Mouse (Mus musculus) frontal cortex, postnatal 10 days (tissue): ENCODE results near the gene Smim5.
A peak's percentile ranks its signal among the peaks of the same experiment; 100 is the strongest.

Experiments used
- DNase-seq, 2 experiments: peaks; one replicate each; pipeline ENCODE4 v3.0.0; 2022; ENCODE audit warnings: low spot score in 2 of 2, mixed read lengths in 1 of 2

The Smim5 gene

DNA sequence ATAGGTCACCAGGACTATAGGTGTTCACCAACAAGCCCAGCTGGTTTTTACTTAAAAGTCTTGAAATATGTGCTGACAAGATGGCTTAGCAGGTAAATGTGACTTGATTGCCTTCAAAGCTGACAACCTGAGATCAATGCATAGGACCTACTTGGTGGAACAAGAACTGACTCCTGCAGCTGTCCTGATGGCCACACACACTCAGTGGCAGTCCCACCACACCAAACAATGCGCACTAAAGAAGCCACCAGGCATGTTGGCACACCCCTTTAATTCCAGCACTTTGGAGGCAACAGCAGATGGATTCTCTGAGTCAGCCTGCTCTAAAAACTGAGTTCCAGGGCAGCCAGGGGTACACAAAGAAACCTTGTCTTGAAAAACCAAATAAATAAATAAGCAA, 22.2 kb downstream of the Smim5 start:
- no peak for DNase-seq

DNA sequence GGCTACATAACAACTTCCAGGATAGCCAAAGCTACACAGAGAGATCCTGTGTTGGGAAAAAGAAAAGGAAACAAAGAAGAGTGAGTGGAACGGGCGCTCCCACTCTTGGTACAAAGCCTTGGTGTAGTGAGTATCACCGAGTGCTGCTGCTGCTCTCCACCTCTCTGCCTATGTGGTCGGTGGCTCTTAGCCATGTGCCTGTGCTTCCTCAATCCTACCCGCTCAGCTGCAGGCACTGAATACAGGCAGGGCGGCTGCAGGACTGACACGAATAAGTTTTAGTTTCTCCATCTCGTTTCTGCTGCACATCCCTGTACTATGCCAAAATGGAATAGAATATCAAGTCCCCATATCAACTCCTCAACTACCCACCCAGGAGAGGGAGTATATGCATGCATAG, 29.3 kb downstream of the Smim5 start:
- DNase-seq: no peak

DNA sequence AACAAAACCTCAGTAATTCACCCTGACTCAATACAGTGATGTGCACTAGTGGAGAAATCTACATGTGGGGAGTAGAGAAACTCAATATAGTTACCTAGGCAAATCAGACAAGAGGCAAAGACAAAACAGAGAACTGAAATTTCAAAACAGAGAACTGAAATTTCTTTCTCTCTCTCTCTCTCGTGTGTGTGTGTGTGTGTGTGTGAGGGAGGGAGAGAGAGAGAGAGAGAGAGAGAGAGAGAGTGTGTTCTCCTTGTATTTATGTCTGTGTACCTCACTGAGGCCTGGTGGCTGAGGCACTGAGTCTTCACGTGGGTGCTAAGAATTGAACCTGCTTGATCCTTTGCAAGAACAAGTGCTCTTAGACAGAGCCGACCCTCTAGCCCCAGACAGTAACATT, 30.1 kb downstream of the Smim5 start:
- DNase-seq: no peak

DNA sequence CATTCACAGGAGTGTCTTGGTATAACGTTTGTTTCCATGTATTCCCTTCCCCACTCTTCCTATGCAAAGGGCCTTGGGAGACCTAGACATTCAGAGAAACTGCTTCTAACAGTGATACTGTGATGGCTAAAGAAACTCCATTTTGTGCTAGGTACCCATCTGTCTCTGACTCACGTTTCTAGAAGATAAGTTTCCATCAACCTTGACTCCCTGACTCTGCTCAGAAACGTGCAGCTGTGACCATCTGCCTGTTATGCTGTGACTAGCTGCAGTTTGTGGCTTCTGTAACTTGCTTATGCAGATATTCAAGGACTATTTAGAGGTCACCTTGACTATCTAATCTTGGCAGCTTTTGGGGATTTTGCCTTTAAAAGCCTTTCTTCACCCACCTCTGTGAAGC, 31.5 kb downstream of the Smim5 start:
- no peak for DNase-seq

DNA sequence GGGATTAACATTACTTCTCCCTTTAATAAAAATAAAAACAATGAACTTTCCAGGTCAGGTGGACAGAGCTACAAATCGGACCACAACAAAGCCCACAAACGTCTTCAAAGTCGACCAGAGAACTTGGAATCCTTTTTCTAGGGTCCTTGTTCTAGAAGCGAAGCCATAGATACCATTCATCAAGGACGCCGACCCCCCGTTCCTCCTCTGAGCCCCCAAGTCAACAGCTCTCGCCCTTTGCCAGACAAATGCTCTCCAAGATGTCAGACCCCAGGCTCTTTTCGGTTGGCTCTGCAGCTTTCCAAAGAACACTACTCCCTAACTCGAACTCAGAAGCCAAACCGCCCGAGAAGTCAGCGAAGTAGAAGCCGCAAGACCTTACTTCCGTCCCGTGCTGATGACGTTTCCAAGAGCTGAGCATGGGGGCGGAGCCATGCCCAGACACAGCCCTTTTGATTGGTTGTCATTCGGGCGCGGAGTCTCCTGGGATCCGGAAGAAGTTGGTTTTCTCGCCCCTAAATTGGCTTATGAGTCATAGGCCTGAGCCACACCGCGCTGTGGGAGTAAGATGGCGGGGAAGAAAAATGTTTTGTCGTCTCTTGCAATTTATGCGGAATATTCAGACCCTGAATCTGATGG, 33.5 kb downstream of the Smim5 start, which contains the start of the genes Sap30bp and Recql5:
Gene Sap30bp, plus strand, starts transcription at position 175 of the 639 bp plus-strand sequence.
Gene Recql5, minus strand, starts transcription at position 370 of the 639 bp plus-strand sequence.
- DNase-seq: peak; percentile 96 to 98

DNA sequence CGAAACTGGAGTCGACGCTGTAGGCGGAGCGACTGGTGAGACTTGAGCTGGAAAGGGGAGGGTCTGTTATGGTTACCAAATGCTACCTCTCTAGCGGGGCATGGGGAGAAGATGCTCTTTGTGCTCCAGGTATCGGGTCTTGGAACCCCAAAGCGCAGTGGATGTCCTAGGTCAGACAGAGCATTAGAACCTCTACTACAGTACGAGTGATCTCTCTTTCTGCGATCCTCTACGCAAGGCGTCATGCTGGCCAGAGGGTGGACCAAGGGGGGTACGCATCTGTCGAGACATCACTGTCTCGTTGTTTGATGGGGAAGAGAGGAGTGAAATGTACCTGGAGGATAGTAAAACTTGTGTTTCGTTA, 34.0 kb downstream of the Smim5 start:
- no peak for DNase-seq

DNA sequence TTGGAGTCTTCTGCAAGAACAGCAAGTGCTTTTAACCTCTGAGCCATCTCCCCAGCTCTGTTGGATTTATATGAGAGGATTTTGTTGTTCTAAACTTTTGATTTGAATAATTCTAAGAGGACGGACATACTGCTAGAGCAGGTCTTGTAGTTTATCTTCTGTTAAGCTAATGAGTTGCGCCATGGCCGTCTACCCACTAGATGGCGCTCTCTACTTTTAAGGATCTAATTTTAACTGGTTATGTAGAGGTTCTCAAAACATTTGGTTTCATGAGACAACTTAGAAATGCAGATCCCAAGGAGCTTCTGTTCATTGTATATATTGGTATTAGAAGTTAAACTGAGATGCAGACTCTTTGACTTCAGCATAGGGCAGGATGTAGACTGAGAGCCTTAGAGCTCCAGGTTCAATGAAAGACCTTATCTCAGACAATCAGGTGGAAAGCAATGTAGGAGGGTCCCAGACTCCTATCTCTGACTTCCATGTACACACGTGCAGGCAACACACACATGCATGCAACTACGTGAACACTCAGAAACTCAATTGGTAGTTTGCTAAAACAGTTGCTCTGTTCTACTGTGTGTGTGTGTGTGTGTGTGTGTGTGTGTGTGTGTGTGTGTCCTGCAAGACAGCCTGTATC, 40.0 kb downstream of the Smim5 start:
- DNase-seq: peak in 1 of 2 experiments; percentile 50

DNA sequence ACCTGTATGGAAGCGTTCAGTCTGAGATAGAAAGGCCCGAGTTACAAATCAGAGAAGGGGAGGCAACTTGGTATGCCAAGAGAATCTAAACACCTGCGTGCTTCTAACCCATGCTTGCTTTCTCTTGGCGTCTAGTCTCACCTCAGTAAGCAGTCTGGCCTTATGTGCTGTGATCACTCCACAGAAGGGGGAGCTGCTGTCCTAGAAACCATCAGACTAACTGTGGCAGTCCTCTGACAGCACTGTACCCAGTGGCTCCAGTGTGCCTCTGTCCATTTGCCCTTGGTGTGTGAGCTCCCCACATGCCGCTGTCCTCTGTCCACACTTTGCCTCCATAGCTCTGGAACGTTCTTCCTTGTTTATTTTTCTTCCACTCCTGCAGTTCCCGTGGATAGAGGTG, 42.2 kb downstream of the Smim5 start:
- no peak for DNase-seq

DNA sequence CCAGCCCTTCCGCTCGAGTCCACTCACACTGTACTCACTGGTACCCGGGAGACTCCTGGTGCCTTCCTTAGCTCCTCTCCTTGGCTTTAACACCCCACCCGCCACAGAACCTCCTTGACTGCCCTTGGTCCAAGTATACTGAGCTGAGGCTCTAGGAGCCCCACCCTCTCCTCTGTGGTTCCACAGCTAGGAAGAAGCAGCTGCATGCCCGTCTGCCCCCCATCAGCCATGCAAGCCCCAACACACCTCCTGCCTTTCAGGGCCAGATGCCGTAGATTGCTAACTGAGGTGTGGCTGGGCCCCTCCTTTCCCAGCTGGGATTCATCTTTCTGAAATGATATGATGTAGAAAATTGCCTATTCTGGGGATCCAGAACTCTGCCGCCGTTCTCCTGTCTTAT, 45.5 kb downstream of the Smim5 start:
- no peak for DNase-seq

DNA sequence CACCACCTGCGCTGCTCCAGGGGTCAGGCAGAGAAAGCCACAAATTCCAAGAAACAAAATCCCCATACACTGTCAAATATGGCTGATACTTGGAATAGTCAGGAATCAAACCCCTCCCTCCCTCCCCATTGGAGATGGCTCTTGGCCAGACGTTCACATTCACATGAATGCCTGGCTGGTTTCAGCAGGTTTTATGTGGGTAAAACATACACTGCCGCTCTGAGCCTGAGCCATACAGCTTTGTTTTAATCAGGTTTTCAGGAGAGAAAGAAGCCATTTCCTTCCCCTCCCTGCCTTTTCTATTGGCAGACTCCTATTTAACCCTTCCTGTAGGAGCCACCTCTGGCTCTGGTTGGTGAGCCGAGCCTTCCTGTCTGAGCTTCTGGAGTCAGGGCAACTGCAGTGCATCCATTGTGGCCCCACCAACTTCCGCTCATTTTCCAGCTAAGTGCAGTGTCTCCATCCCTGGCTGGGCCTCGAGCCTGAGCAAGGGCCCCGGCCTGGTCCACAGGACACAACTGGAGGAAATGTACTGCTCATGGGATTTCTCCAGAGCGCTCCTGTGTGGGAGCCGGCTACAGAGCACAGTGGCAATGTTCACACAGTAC, 46.6 kb downstream of the Smim5 start:
- no peak for DNase-seq

DNA sequence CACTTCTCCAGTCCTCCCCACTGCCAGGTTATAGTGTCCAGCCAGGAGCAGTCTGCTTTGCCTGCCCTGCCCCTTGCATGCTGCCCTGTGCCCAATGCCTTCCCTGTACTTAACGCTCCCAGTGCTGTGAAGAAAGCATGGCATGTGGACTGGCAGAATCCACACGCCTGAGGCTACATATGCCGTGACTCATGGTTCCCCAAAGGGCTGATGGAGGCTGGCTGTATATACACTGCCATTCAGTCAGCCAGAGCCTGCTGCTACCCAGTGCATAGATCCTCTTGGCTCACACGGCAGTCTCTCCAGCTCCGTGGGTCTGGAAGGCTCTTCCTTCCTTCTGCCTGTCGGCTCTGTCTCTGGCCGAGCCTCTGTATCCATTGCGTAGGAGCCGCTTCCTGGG, 48.5 kb downstream of the Smim5 start:
- DNase-seq: no peak

DNA sequence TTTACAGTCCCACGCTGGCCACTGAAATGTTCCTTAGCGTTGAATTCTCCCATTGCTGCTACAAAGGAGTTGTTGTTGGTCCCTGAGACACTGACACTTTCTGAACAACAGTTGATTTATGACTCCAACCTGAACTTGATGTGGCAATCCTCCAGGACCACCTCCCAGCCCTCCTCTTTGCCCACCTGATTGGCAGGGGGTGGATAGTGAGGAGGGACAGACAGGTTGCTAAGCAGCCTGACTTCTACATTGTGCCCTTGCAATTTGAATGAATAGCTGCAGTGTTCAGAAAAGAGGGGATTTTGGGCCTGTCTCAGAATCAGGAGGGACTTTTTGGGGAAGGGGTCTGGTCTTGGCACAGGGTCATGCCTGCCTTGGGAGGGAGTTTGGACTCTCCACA, 51.0 kb downstream of the Smim5 start:
- DNase-seq: no peak

DNA sequence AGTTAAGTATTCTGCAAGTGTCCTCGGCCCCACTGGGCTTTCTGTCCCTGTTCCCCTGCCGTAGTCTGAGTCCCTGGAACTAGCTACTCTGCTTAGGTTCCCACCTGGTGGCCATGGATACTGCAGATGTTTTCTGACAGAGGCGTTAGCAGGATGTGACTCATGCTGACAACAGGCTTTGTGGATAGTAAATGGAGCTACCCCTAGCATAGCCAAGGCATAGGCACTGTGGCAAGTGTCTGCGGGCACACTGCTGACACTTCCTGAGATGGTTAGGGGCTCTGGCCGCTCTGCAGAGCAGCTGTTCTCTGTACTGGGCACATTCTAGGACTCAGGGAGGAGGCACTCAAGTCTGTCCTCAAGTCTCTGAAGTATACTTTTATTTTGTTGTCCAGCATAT, 54.9 kb downstream of the Smim5 start:
- DNase-seq: no peak

DNA sequence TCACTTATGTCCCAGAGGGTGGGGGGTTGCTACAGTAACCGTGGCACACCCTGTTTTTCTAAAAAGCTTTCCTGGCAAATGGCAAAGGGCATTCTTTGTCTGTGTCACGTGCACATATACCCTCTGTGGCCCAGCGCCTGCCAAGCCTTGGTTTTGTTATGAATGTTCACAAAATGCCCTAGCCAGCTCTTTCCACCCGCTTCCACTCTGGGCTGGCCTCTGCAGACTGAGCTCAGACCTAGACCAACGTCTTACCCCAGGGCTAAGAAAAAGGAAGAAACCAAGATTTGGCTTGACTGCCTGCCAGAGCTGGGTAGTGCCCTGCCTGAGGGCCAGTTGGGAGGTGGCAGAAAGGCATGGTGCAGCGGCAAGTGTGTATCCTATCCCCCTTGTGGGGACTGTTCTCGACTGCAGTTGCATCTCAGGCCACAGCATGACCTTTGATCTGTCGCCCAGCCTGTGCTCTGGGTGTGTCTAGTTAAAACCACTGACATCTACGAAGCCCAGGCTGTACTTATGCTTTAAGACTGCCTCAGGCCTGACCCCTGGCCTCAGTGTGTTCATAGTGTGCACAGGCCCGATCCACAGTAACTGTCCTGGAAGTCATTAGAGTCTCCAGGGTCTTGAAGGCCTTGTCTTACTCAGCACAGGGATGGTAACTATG, 55.6 kb downstream of the Smim5 start:
- no peak for DNase-seq
